Mouse (Mus musculus): ENCODE measurements at regions not wholly inside any gene's neighbourhood (a gene's known extent, or its start where the extent isn't known, plus 50 kb on each side); places are given as distances from the start of the nearest gene placed in this dataset.

DNA sequence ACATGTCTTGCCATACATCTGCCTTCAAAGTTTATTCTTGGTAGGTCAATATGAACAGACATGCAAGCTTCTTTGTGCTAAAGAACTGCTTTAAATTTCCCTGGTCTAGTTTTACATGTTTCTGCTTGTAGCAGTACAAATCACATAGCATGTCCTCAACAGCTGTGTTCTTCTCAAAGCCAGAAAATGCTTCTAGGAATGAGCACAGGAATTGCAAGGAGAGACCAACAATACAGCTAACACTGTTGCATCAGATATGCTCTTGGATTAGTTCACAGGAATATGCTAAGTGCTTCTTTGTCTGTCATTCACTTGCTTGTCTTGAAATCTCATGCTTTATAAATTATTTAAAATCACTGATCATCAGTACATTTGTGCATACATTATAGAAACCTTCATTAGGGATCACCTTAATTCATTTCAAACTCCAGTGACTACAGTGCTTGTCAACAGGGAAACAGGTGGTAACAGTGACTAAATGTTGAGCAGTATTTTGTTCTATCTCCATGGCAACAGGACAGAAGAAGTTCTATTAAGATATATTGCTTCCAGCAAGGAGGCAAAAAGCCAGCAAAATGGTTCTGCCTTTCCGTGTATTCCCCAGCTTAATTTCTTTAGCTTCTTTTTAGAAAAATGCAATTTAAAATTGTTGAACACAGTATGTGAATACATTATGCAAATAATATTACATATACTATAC is 77.1 kb upstream of the Ndn start:
- TF ChIP-seq FOSL1 (IDR thresholded peaks at IDR 0.05; ENCODE audit: insufficient read depth, low read length, poor library complexity, severe bottlenecking) (no peak), MYOD1 (IDR thresholded peaks at IDR 0.05; ENCODE audit: control insufficient read depth, insufficient read length, low read depth) (peak; percentile 28)
- H3ac ChIP-seq (ENCODE audit: control insufficient read depth, insufficient read length, low read depth): no peak overlapping the region
- H3K27me3 ChIP-seq (ENCODE audit: control insufficient read depth, insufficient read depth, insufficient read length): no peaks in the 10 kb centered on the region
- H3K4me3 ChIP-seq (ENCODE audit: insufficient read depth, poor library complexity, severe bottlenecking): no peak overlapping the region
- H3K79me3 ChIP-seq (ENCODE audit: low read depth): no peaks in the 10 kb centered on the region
- H3K79me2 ChIP-seq (ENCODE audit: control insufficient read depth, insufficient read depth): no peaks in the 10 kb centered on the region
- no peaks in the 10 kb centered on the region for H3K36me3 ChIP-seq (ENCODE audit: control insufficient read depth, insufficient read depth)

GRCm38 (mm10) chr7:62276219-62276618 is 70.2 kb upstream of the Ndn start:
- no peaks in the 10 kb centered on the region for H3K27me3 ChIP-seq (ENCODE audit: control insufficient read depth, insufficient read depth, insufficient read length)
- no peak overlapping the region for H3ac ChIP-seq (ENCODE audit: control insufficient read depth, insufficient read length, low read depth)
- H3K79me2 ChIP-seq (ENCODE audit: control insufficient read depth, insufficient read depth): no peaks in the 10 kb centered on the region
- no peaks in the 10 kb centered on the region for H3K79me3 ChIP-seq (ENCODE audit: low read depth)
- TF ChIP-seq MYOG (IDR thresholded peaks at IDR 0.05; ENCODE audit: control insufficient read depth, extremely low read depth, insufficient read length): no peak
- no peak for TF ChIP-seq MYOD1 (IDR thresholded peaks at IDR 0.05; ENCODE audit: control insufficient read depth, insufficient read length, low read depth)
- no peak for TF ChIP-seq CTCF (IDR thresholded peaks at IDR 0.05; ENCODE audit: control insufficient read depth, insufficient read depth, insufficient read length)
- no peak for TF ChIP-seq CEBPB (IDR thresholded peaks at IDR 0.05; ENCODE audit: low read depth)
- TF ChIP-seq FOSL1 (IDR thresholded peaks at IDR 0.05; ENCODE audit: insufficient read depth, low read length, poor library complexity, severe bottlenecking): no peak
- TF ChIP-seq USF1 (IDR thresholded peaks at IDR 0.05; ENCODE audit: low read depth): no peak
- no peak for TF ChIP-seq MAX (IDR thresholded peaks at IDR 0.05)
- no peak overlapping the region for H3K4me3 ChIP-seq (ENCODE audit: insufficient read depth, poor library complexity, severe bottlenecking)
- no peaks in the 10 kb centered on the region for H3K36me3 ChIP-seq (ENCODE audit: control insufficient read depth, insufficient read depth)

DNA sequence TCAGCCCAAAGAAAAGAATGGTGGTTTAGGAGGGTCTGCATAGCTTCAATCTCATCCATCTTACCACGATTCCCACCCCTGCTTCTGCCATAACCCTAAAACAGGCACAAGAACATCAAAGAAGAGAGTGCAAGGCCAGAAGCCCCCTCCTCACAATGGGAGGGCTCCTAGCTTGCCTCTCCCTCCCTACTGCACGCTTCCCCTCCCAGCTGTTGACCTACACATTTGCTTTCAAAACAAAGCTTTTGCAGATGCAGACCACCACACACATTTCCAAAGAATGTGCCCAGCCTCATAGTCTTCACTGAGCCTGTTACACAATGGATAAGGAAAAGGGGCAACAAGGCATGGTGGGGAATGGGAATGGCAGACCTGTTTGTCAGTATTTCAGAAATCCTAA is 67.9 kb upstream of the Ndn start:
- Histone ChIP-seq H3K79me2 (ENCODE audit: control insufficient read depth, insufficient read depth) (no peaks in the 10 kb centered on the region), H3K4me3 (ENCODE audit: insufficient read depth, poor library complexity, severe bottlenecking) (no peak overlapping the region), H3K27me3 (ENCODE audit: control insufficient read depth, insufficient read depth, insufficient read length) (no peaks in the 10 kb centered on the region), H3K36me3 (ENCODE audit: control insufficient read depth, insufficient read depth) (no peaks in the 10 kb centered on the region), H3K79me3 (ENCODE audit: low read depth) (no peaks in the 10 kb centered on the region), H3ac (ENCODE audit: control insufficient read depth, insufficient read length, low read depth) (no peak overlapping the region)
- TF ChIP-seq FOSL1 (IDR thresholded peaks at IDR 0.05; ENCODE audit: insufficient read depth, low read length, poor library complexity, severe bottlenecking) (no peak), USF1 (IDR thresholded peaks at IDR 0.05; ENCODE audit: low read depth) (no peak), CTCF (IDR thresholded peaks at IDR 0.05; ENCODE audit: control insufficient read depth, insufficient read depth, insufficient read length) (no peak), MYOG (IDR thresholded peaks at IDR 0.05; ENCODE audit: control insufficient read depth, extremely low read depth, insufficient read length) (no peak), CEBPB (IDR thresholded peaks at IDR 0.05; ENCODE audit: low read depth) (no peak), MYOD1 (IDR thresholded peaks at IDR 0.05; ENCODE audit: control insufficient read depth, insufficient read length, low read depth) (no peak), MAX (IDR thresholded peaks at IDR 0.05) (no peak)

GRCm38 (mm10) chr7:62279022-62279421 is 67.3 kb upstream of the Ndn start:
- TF ChIP-seq MYOG (IDR thresholded peaks at IDR 0.05; ENCODE audit: control insufficient read depth, extremely low read depth, insufficient read length) (no peak), FOSL1 (IDR thresholded peaks at IDR 0.05; ENCODE audit: insufficient read depth, low read length, poor library complexity, severe bottlenecking) (no peak), USF1 (IDR thresholded peaks at IDR 0.05; ENCODE audit: low read depth) (no peak), MYOD1 (IDR thresholded peaks at IDR 0.05; ENCODE audit: control insufficient read depth, insufficient read length, low read depth) (no peak), CTCF (IDR thresholded peaks at IDR 0.05; ENCODE audit: control insufficient read depth, insufficient read depth, insufficient read length) (no peak), MAX (IDR thresholded peaks at IDR 0.05) (no peak), CEBPB (IDR thresholded peaks at IDR 0.05; ENCODE audit: low read depth) (no peak)

More at GRCm38 (mm10) chr7:62279022-62279421, 67.3 kb upstream of the Ndn start:
- no peaks in the 10 kb centered on the region for H3K36me3 ChIP-seq (ENCODE audit: control insufficient read depth, insufficient read depth)
- no peaks in the 10 kb centered on the region for H3K79me2 ChIP-seq (ENCODE audit: control insufficient read depth, insufficient read depth)
- no peaks in the 10 kb centered on the region for H3K27me3 ChIP-seq (ENCODE audit: control insufficient read depth, insufficient read depth, insufficient read length)
- no peak overlapping the region for H3ac ChIP-seq (ENCODE audit: control insufficient read depth, insufficient read length, low read depth)
- no peaks in the 10 kb centered on the region for H3K79me3 ChIP-seq (ENCODE audit: low read depth)
- no peak overlapping the region for H3K4me3 ChIP-seq (ENCODE audit: insufficient read depth, poor library complexity, severe bottlenecking)
